Mouse (Mus musculus) kidney, adult 2 months (tissue): ENCODE measurements around the gene Gtf2i.

ENCODE experiments used
- CTCF ChIP-seq: fragments of 200-500 bp; conservative IDR thresholded peaks from 2 replicates; pipeline ENCODE4 v1.5.1; 2011; ENCODE audit warnings: low read depth, mild to moderate bottlenecking, control low read depth, low read length, moderate library complexity, mixed read lengths; ENCODE audit not compliant: insufficient read depth, insufficient read length
- POLR2A ChIP-seq: fragments of 200-500 bp; IDR thresholded peaks from one replicate; pipeline ENCODE4 v1.6.1; 2011; ENCODE audit warnings: low read depth, low read length, control low read depth

DNA sequence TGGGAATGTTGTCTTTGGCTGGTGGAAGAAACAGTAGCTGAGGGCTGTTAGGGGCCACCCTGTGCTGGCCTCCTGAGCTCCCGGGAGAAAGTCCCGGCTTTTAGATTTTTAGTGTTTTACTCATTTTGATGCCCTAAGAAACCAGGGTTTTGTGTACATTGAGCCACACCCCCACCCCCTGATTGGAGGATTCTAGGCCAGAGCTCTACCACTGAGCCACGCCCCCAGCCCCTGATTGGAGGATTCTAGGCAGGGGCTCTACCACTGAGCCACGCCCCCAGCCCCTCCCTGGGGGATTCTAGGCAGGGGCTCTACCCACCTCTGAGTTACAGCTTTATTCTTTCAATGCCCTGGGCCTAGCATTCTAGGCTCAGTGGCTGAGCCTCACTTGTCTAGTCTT is 44.5 kb upstream of the Gtf2i start:
- TF ChIP-seq CTCF (no peak), POLR2A (no peak)
